Mouse (Mus musculus): ENCODE data around the gene Zswim7.

The Zswim7 gene

GRCm38 (mm10) chr11:62253380-62253779, 27.8 kb downstream of the Zswim7 start:
- DNase-seq (ENCODE audit: low spot score): no peak

GRCm38 (mm10) chr11:62251047-62251446, 30.1 kb downstream of the Zswim7 start:
- peak; percentile 71 for DNase-seq (ENCODE audit: low spot score)

GRCm38 (mm10) chr11:62249266-62250037, 31.7 kb downstream of the Zswim7 start:
- DNase-seq (ENCODE audit: low spot score): peak; percentile 61

- peak; percentile 62 for DNase-seq (ENCODE audit: low spot score)
Measured at GRCm38 (mm10) chr11:62248401-62249244, 32.6 kb downstream of the Zswim7 start, which contains the start of gene Adora2b. Gene Adora2b (plus strand): TSS chr11:62248984.

- no peak for DNase-seq (ENCODE audit: low spot score)
Measured at GRCm38 (mm10) chr11:62247759-62248400, 33.3 kb downstream of the Zswim7 start.

GRCm38 (mm10) chr11:62244471-62244870, 36.7 kb downstream of the Zswim7 start:
- no peak for DNase-seq (ENCODE audit: low spot score)

GRCm38 (mm10) chr11:62243871-62244270, 37.3 kb downstream of the Zswim7 start:
- no peak for DNase-seq (ENCODE audit: low spot score)

- no peak for DNase-seq (ENCODE audit: low spot score)
Measured at GRCm38 (mm10) chr11:62240631-62241261, 40.4 kb downstream of the Zswim7 start.

- no peak for DNase-seq (ENCODE audit: low spot score)
Measured at GRCm38 (mm10) chr11:62224797-62225196, 56.4 kb downstream of the Zswim7 start.

- peak; percentile 38 for DNase-seq (ENCODE audit: low spot score)
Measured at GRCm38 (mm10) chr11:62223962-62224361, 57.2 kb downstream of the Zswim7 start.

- DNase-seq (ENCODE audit: low spot score): no peak
Measured at GRCm38 (mm10) chr11:62223416-62223815, 57.8 kb downstream of the Zswim7 start.

- no peak for DNase-seq (ENCODE audit: low spot score)
Measured at GRCm38 (mm10) chr11:62220756-62221510, 60.2 kb downstream of the Zswim7 start.

GRCm38 (mm10) chr11:62217751-62218150, 63.4 kb downstream of the Zswim7 start:
- no peak for DNase-seq (ENCODE audit: low spot score)

All from lung, postnatal 25 days (tissue).